Mouse (Mus musculus) midbrain, postnatal 0 days (tissue): ENCODE results near the gene Dnajb2. TPM values are rescaled to one million over a fixed set of nuclear protein-coding genes. Genes with fewer than 3 reads are reported as not detected.

ENCODE experiments used
- ATAC-seq: fragments of 200-750 bp; cut with Nextera tagmentation; 2 replicates; pipeline ENCODE4 v1.8.0; 2017; ENCODE audit warnings: moderate number of reproducible peaks, mild to moderate bottlenecking, moderate TSS enrichment, moderate library complexity; ENCODE audit not compliant: low FRiP score
- DNase-seq: peaks from one replicate; pipeline ENCODE4 v3.0.0-alpha.2; 2015; ENCODE audit warnings: low spot score
- H3K27ac ChIP-seq: fragments of 300-500 bp; sonication (generic); 2 replicates; pipeline ENCODE4 v1.5.1; 2014; ENCODE audit warnings: low read depth, mild to moderate bottlenecking, low read length, mixed read lengths
- H3K27me3 ChIP-seq: fragments of 300-500 bp; sonication (generic); 2 replicates; pipeline ENCODE4 v1.6.1; 2014; ENCODE audit warnings: low read length, control low read depth, mixed read lengths; ENCODE audit not compliant: insufficient read depth
- H3K36me3 ChIP-seq: fragments of 300-500 bp; sonication (generic); 2 replicates; pipeline ENCODE4 v1.6.1; 2014; ENCODE audit warnings: low read length, control low read depth, mixed read lengths; ENCODE audit not compliant: insufficient read depth
- H3K4me1 ChIP-seq: fragments of 300-500 bp; sonication (generic); 2 replicates; pipeline ENCODE4 v1.6.1; 2014; ENCODE audit warnings: mild to moderate bottlenecking, control low read depth, antibody characterized with exemption, low read length, mixed read lengths; ENCODE audit not compliant: insufficient read depth
- H3K4me2 ChIP-seq: fragments of 300-500 bp; sonication (generic); 2 replicates; pipeline ENCODE4 v1.6.1; 2014; ENCODE audit warnings: low read depth, mild to moderate bottlenecking, low read length, mixed read lengths; ENCODE audit not compliant: poor library complexity, severe bottlenecking
- H3K4me3 ChIP-seq: fragments of 300-500 bp; sonication (generic); 2 replicates; pipeline ENCODE4 v1.5.1; 2014; ENCODE audit warnings: low read depth, mild to moderate bottlenecking, low read length, moderate library complexity
- H3K9ac ChIP-seq: fragments of 300-500 bp; sonication (generic); replicated peaks from 2 replicates; pipeline ENCODE4 v1.6.1; 2014; ENCODE audit warnings: mild to moderate bottlenecking, low read length, moderate library complexity, mixed read lengths; ENCODE audit not compliant: poor library complexity, severe bottlenecking
- H3K9me3 ChIP-seq: fragments of 300-500 bp; sonication (generic); 2 replicates; pipeline ENCODE4 v1.6.1; 2016; ENCODE audit warnings: low read length, control low read depth
- CTCF ChIP-seq: IDR thresholded peaks from 2 replicates; pipeline ENCODE4 v1.5.1; 2016; ENCODE audit warnings: antibody characterized with exemption, mild to moderate bottlenecking
- WGBS: fragments of 180-500 bp; shearing (Covaris S2); extraction: QIAGEN DNeasy Blood & Tissue Kit; methylation state at CpG from one replicate; pipeline ENCODE4 v1.1.7; 2014; 5-methylcytosine and 5-hydroxymethylcytosine counted together
- polyA plus RNA-seq: library from polyadenylated mRNA; unstranded; fragments of >200 nt; fragmentation: Nextera tagmentation; extraction: Ambion mirVana; gene quantifications from 2 replicates; pipeline ENCODE4 v1.2.1, GENCODE M21; 2015
- total RNA-seq: library from RNA; depleted of rRNA; stranded (reverse); fragments of >200 nt; gene quantifications from 2 replicates; pipeline ENCODE4 v1.2.3, GENCODE M21; 2014

The Dnajb2 gene
- total and polyA plus RNA-seq, 2 experiments from 2014 or later = 43.6 to 65.1 TPM

GRCm38 (mm10) chr1:75191622-75192402 is 44.4 kb upstream of the Dnajb2 start, which contains the start of the genes Ankzf1 and Atg9a:
Gene Ankzf1, plus strand, starts transcription at chr1:75192151.
Gene Atg9a, minus strand, starts transcription at chr1:75192196.
- no peaks in the 10 kb centered on the region for H3K9me3 ChIP-seq
- H3K4me2 ChIP-seq = peak within 1 kb of the TSS; percentile 99
- H3K36me3 ChIP-seq = peaks cover 23% of the 10 kb centered on the region
- WGBS = under 1% methylated on average over 51 of the region's 56 CpGs
- no peaks in the 10 kb centered on the region for H3K27me3 ChIP-seq
- ATAC-seq (peak; percentile 99), DNase-seq (peak; percentile 98)
- peak within 1 kb of the TSS; percentile 97 for H3K27ac ChIP-seq
- H3K4me1 ChIP-seq = peaks cover 6% of the 10 kb centered on the region; the same call in 1 of the 2 replicates
- TF ChIP-seq CTCF = peak; percentile 34; the same call in 1 of the 2 replicates
- H3K9ac ChIP-seq = peak within 1 kb of the TSS; percentile 93
- H3K4me3 ChIP-seq = peak within 1 kb of the TSS; percentile 75

GRCm38 (mm10) chr1:75192452-75192851 is 43.8 kb upstream of the Dnajb2 start:
- Histone ChIP-seq H3K9me3 (no peaks in the 10 kb centered on the region), H3K9ac (peak overlapping the region; percentile 81), H3K27me3 (no peaks in the 10 kb centered on the region), H3K4me2 (peak overlapping the region; percentile 99), H3K4me1 (peaks cover 6% of the 10 kb centered on the region; the same call in 1 of the 2 replicates), H3K36me3 (peaks cover 23% of the 10 kb centered on the region), H3K4me3 (peak overlapping the region; percentile 75), H3K27ac (peak overlapping the region; percentile 97)
- WGBS = under 1% methylated on average over 19 of the region's 19 CpGs
- no peak for TF ChIP-seq CTCF
- DNase-seq (peak; percentile 29), ATAC-seq (no peak; the same call in 1 of the 2 replicates)

GRCm38 (mm10) chr1:75201236-75201635 is 35.0 kb upstream of the Dnajb2 start:
- no peaks in the 10 kb centered on the region for H3K4me1 ChIP-seq
- no peak for ATAC-seq
- H3K27ac ChIP-seq = no peak overlapping the region
- no peaks in the 10 kb centered on the region for H3K27me3 ChIP-seq
- WGBS = 94% methylated on average over 1 of the region's 1 CpGs
- H3K4me3 ChIP-seq = no peak overlapping the region
- no peak for DNase-seq
- no peak for TF ChIP-seq CTCF
- no peaks in the 10 kb centered on the region for H3K9me3 ChIP-seq
- H3K9ac ChIP-seq = no peak overlapping the region
- no peak overlapping the region for H3K4me2 ChIP-seq
- peaks cover 37% of the 10 kb centered on the region for H3K36me3 ChIP-seq

- peak; percentile 28 for DNase-seq
- 12% methylated on average over 34 of the region's 34 CpGs for WGBS
Measured at GRCm38 (mm10) chr1:75208967-75209678, 27.1 kb upstream of the Dnajb2 start.

GRCm38 (mm10) chr1:75210136-75211087 is 25.8 kb upstream of the Dnajb2 start, which contains the start of the genes Glb1l and Stk16:
Gene Glb1l, minus strand, starts transcription at chr1:75210813.
Gene Stk16, plus strand, starts transcription at chr1:75210838.
- peak within 1 kb of the TSS; percentile 77 for H3K4me3 ChIP-seq
- H3K4me1 ChIP-seq = peaks cover 19% of the 10 kb centered on the region
- no peaks in the 10 kb centered on the region for H3K27me3 ChIP-seq
- peaks cover 26% of the 10 kb centered on the region for H3K36me3 ChIP-seq
- peak; percentile 91 for ATAC-seq
- H3K9ac ChIP-seq = peak within 1 kb of the TSS; percentile 80
- no peak for TF ChIP-seq CTCF
- peak within 1 kb of the TSS; percentile 70 for H3K27ac ChIP-seq
- H3K9me3 ChIP-seq = no peaks in the 10 kb centered on the region
- WGBS = 5% methylated on average over 42 of the region's 42 CpGs
- peak within 1 kb of the TSS; percentile 90 for H3K4me2 ChIP-seq
- peak; percentile 98 for DNase-seq

More at GRCm38 (mm10) chr1:75208967-75209678, 27.1 kb upstream of the Dnajb2 start:
- ATAC-seq = no peak
- TF ChIP-seq CTCF = no peak
- H3K4me1 ChIP-seq = peaks cover 19% of the 10 kb centered on the region
- H3K36me3 ChIP-seq = peaks cover 16% of the 10 kb centered on the region
- no peaks in the 10 kb centered on the region for H3K9me3 ChIP-seq
- peak overlapping the region; percentile 48 for H3K9ac ChIP-seq
- H3K27me3 ChIP-seq = no peaks in the 10 kb centered on the region
- peak overlapping the region; percentile 47 for H3K4me2 ChIP-seq
- H3K4me3 ChIP-seq = peak overlapping the region; percentile 22
- H3K27ac ChIP-seq = no peak overlapping the region
